Mouse (Mus musculus): ENCODE results near the gene Ccndbp1. TPM values are rescaled to one million over a fixed set of nuclear protein-coding genes. Genes with fewer than 3 reads are reported as not detected.
A peak's percentile ranks its signal among the peaks of the same experiment; 100 is the strongest.
"Not testable (repeated sequence)": the region's sequence is repeated elsewhere in the genome, so short reads cannot be mapped to it uniquely, and the experiment has no call there.

Gene Ccndbp1
- polyA plus RNA-seq, 1 experiment from 2014 or later = 34.2 TPM

GRCm38 (mm10) chr2:120976990-120977925 lies 30.9 kb upstream of the Ccndbp1 start, which contains the start of gene Tmem62:
TSS of gene Tmem62 (plus strand) at chr2:120977017.
- peak within 1 kb of the TSS; percentile 84 for H3K27ac ChIP-seq (replicated peaks)
- WGBS = 2% methylated on average over 71 of the region's 71 CpGs
- peak; percentile 72 for DNase-seq (ENCODE audit: low spot score)
- peak within 1 kb of the TSS; percentile 66 for H3K4me3 ChIP-seq
- H3K27me3 ChIP-seq (replicated peaks; ENCODE audit: low read depth, poor library complexity, severe bottlenecking) = peaks cover 21% of the 10 kb centered on the region
- peaks cover 18% of the 10 kb centered on the region for H3K4me1 ChIP-seq
- H3K9me3 ChIP-seq = no peaks in the 10 kb centered on the region
- no peaks in the 10 kb centered on the region for H3K36me3 ChIP-seq (replicated peaks)

- Histone ChIP-seq H3K9me3 (no peaks in the 10 kb centered on the region), H3K27me3 (replicated peaks; ENCODE audit: low read depth, poor library complexity, severe bottlenecking) (peaks cover 21% of the 10 kb centered on the region), H3K36me3 (replicated peaks) (no peaks in the 10 kb centered on the region), H3K27ac (replicated peaks) (no peak overlapping the region), H3K4me3 (peak overlapping the region; percentile 66), H3K4me1 (peaks cover 15% of the 10 kb centered on the region)
- 85% methylated on average over 8 of the region's 8 CpGs for WGBS
- no peak for DNase-seq (ENCODE audit: low spot score)
Observed at GRCm38 (mm10) chr2:120977926-120978692, 30.1 kb upstream of the Ccndbp1 start.

GRCm38 (mm10) chr2:120978693-120979037 lies 29.5 kb upstream of the Ccndbp1 start:
- 59% methylated on average over 2 of the region's 2 CpGs for WGBS
- H3K9me3 ChIP-seq = no peaks in the 10 kb centered on the region
- H3K36me3 ChIP-seq (replicated peaks) = no peaks in the 10 kb centered on the region
- H3K4me3 ChIP-seq = no peak overlapping the region
- no peak for DNase-seq (ENCODE audit: low spot score)
- peaks cover 11% of the 10 kb centered on the region; the same call in 1 of the 2 replicates for H3K4me1 ChIP-seq
- H3K27me3 ChIP-seq (replicated peaks; ENCODE audit: low read depth, poor library complexity, severe bottlenecking) = peaks cover 21% of the 10 kb centered on the region
- H3K27ac ChIP-seq (replicated peaks) = no peak overlapping the region

DNA sequence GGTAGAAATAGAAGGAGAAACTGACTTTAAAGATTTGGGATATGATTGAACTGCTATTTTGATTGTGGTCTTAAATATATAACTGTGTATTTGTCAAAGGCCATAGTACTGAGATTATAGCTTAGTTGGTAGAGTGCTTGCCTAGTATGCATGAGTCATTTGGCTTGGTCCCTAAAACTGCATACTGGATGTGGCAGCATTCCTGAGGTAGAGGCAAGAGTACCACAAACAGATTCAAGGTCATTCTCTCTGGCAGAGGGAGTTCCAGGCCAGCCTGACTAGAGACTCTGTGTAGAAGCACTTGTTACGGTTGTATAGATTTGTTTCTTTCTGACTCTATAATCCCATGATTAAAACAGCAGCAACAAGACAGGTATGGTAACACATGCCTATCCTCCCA lies 28.4 kb upstream of the Ccndbp1 start:
- H3K36me3 ChIP-seq (replicated peaks) = no peaks in the 10 kb centered on the region
- H3K4me1 ChIP-seq = peaks cover 11% of the 10 kb centered on the region; the same call in 1 of the 2 replicates
- peaks cover 21% of the 10 kb centered on the region for H3K27me3 ChIP-seq (replicated peaks; ENCODE audit: low read depth, poor library complexity, severe bottlenecking)
- 92% methylated on average over 1 of the region's 1 CpGs for WGBS
- no peak overlapping the region for H3K27ac ChIP-seq (replicated peaks)
- no peak overlapping the region for H3K4me3 ChIP-seq
- DNase-seq (ENCODE audit: low spot score) = no peak
- H3K9me3 ChIP-seq = no peaks in the 10 kb centered on the region

DNA sequence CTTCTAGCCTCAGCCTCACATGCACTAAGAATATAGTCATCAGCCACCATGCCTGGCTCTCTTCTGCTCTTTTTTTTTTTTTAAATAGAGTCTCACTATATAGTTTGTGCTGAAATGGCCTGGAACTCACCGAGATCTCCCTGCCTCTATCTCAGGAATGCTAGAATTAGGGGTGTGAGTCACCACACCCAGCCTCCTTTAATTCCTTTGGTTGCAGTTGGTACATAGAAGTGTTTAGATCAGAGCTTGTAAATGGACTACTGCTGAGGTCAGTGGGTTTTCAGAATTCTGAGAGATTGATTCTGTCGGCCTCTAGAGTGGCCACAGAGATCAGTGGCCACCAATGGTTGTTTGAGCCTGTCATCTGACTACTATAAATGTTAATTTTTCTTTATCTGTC lies 27.3 kb upstream of the Ccndbp1 start:
- Histone ChIP-seq H3K4me3 (no peak overlapping the region), H3K9me3 (no peaks in the 10 kb centered on the region), H3K36me3 (replicated peaks) (no peaks in the 10 kb centered on the region), H3K27ac (replicated peaks) (no peak overlapping the region), H3K4me1 (peaks cover 11% of the 10 kb centered on the region; the same call in 1 of the 2 replicates), H3K27me3 (replicated peaks; ENCODE audit: low read depth, poor library complexity, severe bottlenecking) (peaks cover 19% of the 10 kb centered on the region)
- DNase-seq (ENCODE audit: low spot score) = no peak
- 65% methylated on average over 2 of the region's 2 CpGs for WGBS

DNA sequence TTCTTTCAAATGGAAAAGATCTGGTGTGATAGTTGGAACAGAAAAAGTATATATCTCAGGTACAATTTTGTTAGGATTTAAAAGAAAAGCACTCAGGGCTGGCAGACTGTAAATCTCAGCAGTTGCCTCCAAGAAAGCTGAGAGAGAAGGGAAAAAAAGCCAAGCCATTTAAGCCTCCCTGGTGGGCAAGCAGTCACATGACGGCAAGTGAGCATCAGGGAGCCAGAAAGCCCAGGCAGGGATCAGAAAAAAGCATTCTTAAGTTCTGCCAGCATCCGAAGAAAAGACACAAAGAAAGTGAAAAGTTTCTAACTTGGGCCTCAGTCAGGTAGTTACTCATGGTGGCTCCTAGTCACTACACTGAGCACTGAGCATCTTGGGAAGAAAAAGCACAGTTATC lies 24.6 kb upstream of the Ccndbp1 start:
- WGBS = 14% methylated on average over 2 of the region's 2 CpGs
- H3K4me3 ChIP-seq = no peak overlapping the region
- no peaks in the 10 kb centered on the region for H3K4me1 ChIP-seq
- H3K27ac ChIP-seq (replicated peaks) = no peak overlapping the region
- no peaks in the 10 kb centered on the region for H3K9me3 ChIP-seq
- H3K36me3 ChIP-seq (replicated peaks) = no peaks in the 10 kb centered on the region
- no peaks in the 10 kb centered on the region for H3K27me3 ChIP-seq (replicated peaks; ENCODE audit: low read depth, poor library complexity, severe bottlenecking)
- DNase-seq (ENCODE audit: low spot score) = no peak

DNA sequence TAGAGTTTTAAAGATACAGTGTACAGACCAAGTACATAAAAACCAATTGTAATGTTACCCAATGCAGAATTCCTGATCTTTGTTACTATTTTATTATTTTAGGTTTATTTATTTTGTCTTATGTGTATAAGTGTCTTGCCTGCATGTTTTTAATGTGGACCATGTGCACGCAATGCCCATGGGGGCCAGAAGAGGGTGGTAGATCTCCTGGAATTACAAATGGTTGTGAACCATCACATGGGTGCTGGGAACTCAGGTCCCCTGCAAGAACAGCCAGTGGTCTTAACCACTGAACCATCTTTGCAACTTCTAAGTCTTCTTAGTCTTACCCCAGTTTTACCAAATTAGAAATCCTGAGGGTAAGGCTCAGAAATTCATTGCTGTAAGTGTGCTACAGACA lies 23.0 kb upstream of the Ccndbp1 start:
- no peak overlapping the region for H3K4me3 ChIP-seq
- H3K27ac ChIP-seq (replicated peaks) = no peak overlapping the region
- H3K9me3 ChIP-seq = no peaks in the 10 kb centered on the region
- no peak for DNase-seq (ENCODE audit: low spot score)
- H3K36me3 ChIP-seq (replicated peaks) = no peaks in the 10 kb centered on the region
- H3K4me1 ChIP-seq = no peaks in the 10 kb centered on the region
- 95% methylated on average over 1 of the region's 1 CpGs for WGBS
- H3K27me3 ChIP-seq (replicated peaks; ENCODE audit: low read depth, poor library complexity, severe bottlenecking) = no peaks in the 10 kb centered on the region

- H3K27ac ChIP-seq (replicated peaks) = no peak overlapping the region
- H3K36me3 ChIP-seq (replicated peaks) = no peaks in the 10 kb centered on the region
- no peaks in the 10 kb centered on the region for H3K4me1 ChIP-seq
- no peaks in the 10 kb centered on the region for H3K9me3 ChIP-seq
- WGBS = 65% methylated on average over 4 of the region's 4 CpGs
- H3K4me3 ChIP-seq = no peak overlapping the region
- no peaks in the 10 kb centered on the region for H3K27me3 ChIP-seq (replicated peaks; ENCODE audit: low read depth, poor library complexity, severe bottlenecking)
- DNase-seq (ENCODE audit: low spot score) = no peak
Observed at GRCm38 (mm10) chr2:120991196-120991595, 17.0 kb upstream of the Ccndbp1 start.

- not testable (repeated sequence) for DNase-seq (ENCODE audit: low spot score); H3K4me1 ChIP-seq; H3K4me3 ChIP-seq; H3K36me3 ChIP-seq (replicated peaks); H3K9me3 ChIP-seq; H3K27ac ChIP-seq (replicated peaks); H3K27me3 ChIP-seq (replicated peaks; ENCODE audit: low read depth, poor library complexity, severe bottlenecking)
- 70% methylated on average over 1 of the region's 1 CpGs for WGBS
Observed at GRCm38 (mm10) chr2:120996607-120997006, 11.6 kb upstream of the Ccndbp1 start.

DNA sequence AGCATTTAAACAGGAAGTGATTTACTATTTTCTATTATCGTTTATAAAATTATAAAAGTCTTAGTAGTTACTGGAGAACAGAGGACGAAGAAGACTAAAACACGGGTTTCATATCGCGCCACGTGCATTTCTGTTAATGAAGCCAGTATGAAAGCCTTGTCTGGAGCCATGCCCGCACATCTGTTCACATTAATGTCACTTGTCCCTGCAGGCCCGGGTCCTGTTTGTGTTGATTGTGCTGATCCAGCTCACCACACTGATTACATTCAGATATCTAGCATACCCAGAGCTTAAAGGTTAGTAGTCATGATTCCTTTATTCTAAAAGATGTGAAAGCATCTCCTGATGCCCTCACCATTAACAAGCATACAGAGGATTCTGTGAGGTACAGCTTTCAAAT lies 9.3 kb upstream of the Ccndbp1 start:
- H3K36me3 ChIP-seq (replicated peaks) = no peaks in the 10 kb centered on the region
- WGBS = 90% methylated on average over 8 of the region's 8 CpGs
- H3K4me3 ChIP-seq = no peak overlapping the region
- H3K27ac ChIP-seq (replicated peaks) = no peak overlapping the region
- DNase-seq (ENCODE audit: low spot score) = no peak
- no peaks in the 10 kb centered on the region for H3K9me3 ChIP-seq
- H3K27me3 ChIP-seq (replicated peaks; ENCODE audit: low read depth, poor library complexity, severe bottlenecking) = no peaks in the 10 kb centered on the region
- H3K4me1 ChIP-seq = no peaks in the 10 kb centered on the region

- Histone ChIP-seq H3K27me3 (replicated peaks; ENCODE audit: low read depth, poor library complexity, severe bottlenecking) (no peaks in the 10 kb centered on the region), H3K4me1 (peaks cover 2% of the 10 kb centered on the region; the same call in 1 of the 2 replicates), H3K9me3 (no peaks in the 10 kb centered on the region), H3K36me3 (replicated peaks) (no peaks in the 10 kb centered on the region), H3K27ac (replicated peaks) (no peak overlapping the region), H3K4me3 (no peak overlapping the region)
- DNase-seq (ENCODE audit: low spot score) = no peak
- WGBS = 66% methylated on average over 2 of the region's 2 CpGs
Observed at GRCm38 (mm10) chr2:121003586-121003985, 4.6 kb upstream of the Ccndbp1 start.

DNA sequence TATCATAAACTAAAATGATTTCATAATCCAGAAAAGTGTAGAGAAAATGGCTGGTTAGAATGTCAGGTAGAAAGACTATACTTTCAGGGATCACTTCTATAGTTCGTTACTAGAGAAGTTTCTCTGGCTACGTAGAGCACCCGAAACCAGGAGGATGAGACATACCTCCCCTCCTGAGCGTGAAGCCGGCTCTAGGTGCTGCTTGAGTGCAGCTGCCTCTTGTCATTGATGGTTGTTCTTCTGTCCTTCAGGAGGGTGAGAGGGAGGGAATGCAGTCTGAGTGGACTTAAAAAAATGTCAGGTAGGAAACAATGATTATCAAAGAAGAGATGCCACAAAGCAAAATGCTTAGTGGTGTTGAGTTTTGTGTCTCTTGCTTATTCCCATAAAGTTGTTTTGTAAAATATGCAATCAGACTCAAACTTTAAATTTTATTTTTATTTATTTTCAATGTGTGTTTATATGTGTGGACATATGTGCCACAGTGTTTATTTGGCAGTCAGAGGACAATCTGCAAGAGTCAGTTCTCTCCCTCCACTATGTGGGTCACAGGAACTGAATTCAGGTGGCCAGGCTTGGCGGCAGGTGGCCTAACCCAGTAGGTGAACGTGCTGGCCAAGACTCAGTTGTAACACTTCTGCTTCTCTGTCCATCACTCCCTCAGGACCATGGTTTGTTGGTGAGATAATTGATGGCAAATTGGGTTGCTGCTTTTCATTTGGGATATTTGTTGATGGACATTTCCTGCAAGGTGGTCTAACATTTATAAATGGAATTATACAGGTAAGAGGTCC lies 4.0 kb upstream of the Ccndbp1 start:
- peaks cover 9% of the 10 kb centered on the region for H3K4me1 ChIP-seq
- H3K9me3 ChIP-seq = no peaks in the 10 kb centered on the region
- H3K4me3 ChIP-seq = no peak overlapping the region
- no peaks in the 10 kb centered on the region for H3K27me3 ChIP-seq (replicated peaks; ENCODE audit: low read depth, poor library complexity, severe bottlenecking)
- no peak overlapping the region for H3K27ac ChIP-seq (replicated peaks)
- 86% methylated on average over 7 of the region's 7 CpGs for WGBS
- H3K36me3 ChIP-seq (replicated peaks) = no peaks in the 10 kb centered on the region
- DNase-seq (ENCODE audit: low spot score) = no peak
